In the genomic region with DNA sequence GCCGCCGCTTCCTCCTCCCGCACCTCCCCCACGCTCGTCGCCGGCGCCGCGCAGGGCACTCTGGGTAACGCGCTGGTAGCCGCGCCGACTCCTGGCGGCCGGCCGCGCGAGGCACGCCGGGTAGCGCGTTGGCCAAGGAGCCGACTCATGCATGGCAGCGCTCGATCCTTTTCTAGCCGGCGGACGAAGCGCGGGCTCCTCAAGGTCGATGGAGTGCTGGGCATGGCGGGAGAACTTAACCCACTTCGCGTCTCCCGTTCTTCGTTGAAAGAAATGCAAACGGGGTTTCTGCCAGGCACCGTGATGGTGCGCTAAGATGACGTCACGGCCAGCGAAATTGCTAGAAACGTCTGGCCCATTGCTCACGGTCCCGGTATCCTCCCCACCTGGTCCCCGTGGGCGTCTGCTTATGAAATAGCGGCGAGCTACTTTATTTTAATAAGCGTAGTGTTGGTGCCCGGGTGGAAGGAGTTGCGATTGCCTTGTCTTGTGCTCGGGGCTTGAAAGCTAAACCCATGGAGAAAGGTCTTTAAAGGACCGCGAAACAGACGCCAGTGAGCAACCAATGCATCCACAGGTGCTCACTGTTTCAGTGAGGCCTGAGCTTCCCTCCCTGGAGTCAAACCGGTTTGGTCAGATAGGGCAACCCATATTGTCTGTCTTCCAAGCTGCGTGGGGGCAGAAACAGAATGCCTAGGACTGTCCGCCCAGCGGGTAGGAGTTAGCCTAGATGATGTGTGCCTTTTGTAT, we compare ENCODE assay signal across 8 mouse cellular contexts. TPM values are rescaled to one million over a fixed set of nuclear protein-coding genes. Genes with fewer than 3 reads are reported as not detected.
A peak's percentile ranks its signal among the peaks of the same experiment; 100 is the strongest.
DNase-seq lines count a peak whose midpoint lies in the region; ATAC-seq lines count a peak whose summit lies in the region.

A gene (minus strand): TSS at position 62 of the 750 bp plus-strand sequence.

- no peaks in the 10 kb centered on the region for H3K36me3 ChIP-seq in hindbrain, embryonic 11.5 days (ENCODE audit: control insufficient read depth, insufficient read depth, low read length)

- peak within 1 kb of the TSS; percentile 95 for H3K9ac ChIP-seq in hindbrain, embryonic 11.5 days (ENCODE audit: low read depth, low read length)

- H3K4me2 ChIP-seq in hindbrain, embryonic 11.5 days (replicated peaks; ENCODE audit: low read depth, low read length): peak within 1 kb of the TSS; percentile 62

- no peaks in the 10 kb centered on the region; the same call in none of the 2 replicates for H3K4me1 ChIP-seq in hindbrain, embryonic 11.5 days (replicated peaks; ENCODE audit: control insufficient read depth, insufficient read depth, low read length)

- ATAC-seq in hindbrain, embryonic 11.5 days (ENCODE audit: low FRiP score): peak; percentile 93

- peak within 1 kb of the TSS; percentile 99 for H3K4me3 ChIP-seq in hindbrain, embryonic 11.5 days (ENCODE audit: low read depth, low read length)

- H3K27me3 ChIP-seq in hindbrain, embryonic 11.5 days (ENCODE audit: control insufficient read depth, insufficient read depth, low read length): no peaks in the 10 kb centered on the region

- DNase-seq in Muller cell, postnatal 12 days (ENCODE audit: inconsistent ontology term): peak; percentile 91
- peak; percentile 91 for DNase-seq in cerebellum, adult 9-11 months
- peak; percentile 69 to 89 for DNase-seq in frontal cortex, adult 2 months (ENCODE audit: extremely low spot score in 1 of 2, low spot score in 1 of 2)
- DNase-seq in hindbrain, embryonic 11.5 days (ENCODE audit: low spot score): peak; percentile 93
- DNase-seq in layer of hippocampus, postnatal 10 days (ENCODE audit: low spot score in 2 of 2): peak; percentile 87 to 91
- DNase-seq in lung, postnatal 10 days: peak; percentile 91
- DNase-seq in ovary, postnatal 36 days (ENCODE audit: low spot score): peak; percentile 88
- DNase-seq in thymus, postnatal 25 days: peak; percentile 90

- no peaks in the 10 kb centered on the region for H3K9me3 ChIP-seq in hindbrain, embryonic 11.5 days (ENCODE audit: control insufficient read depth, low read length)

- WGBS in hindbrain, embryonic 11.5 days: 5% methylated on average over 44 of the region's 62 CpGs

- peak within 1 kb of the TSS; percentile 83 for H3K27ac ChIP-seq in hindbrain, embryonic 11.5 days (ENCODE audit: low read depth, low read length)

RNA-seq across cellular contexts. Expression of the gene that starts here (rescaled TPM):
- 106 and 107 TPM in 2 replicates for polyA plus RNA-seq in frontal cortex, adult 2 months (2012; rRNA removed)
- polyA plus RNA-seq in hindbrain, embryonic 11.5 days (2014; fragmentation: Nextera tagmentation; extraction: Ambion mirVana): 124 and 159 TPM in 2 replicates
- total RNA-seq in layer of hippocampus, postnatal 10 days (2021): 100 to 1,000 TPM; 129 to 135 TPM

Comparison
In these comparisons a context has a peak if more than half of its experiments do, and no peak if none do; other contexts are left out.
1. Peak in every context shown above with its lines: DNase-seq, ATAC-seq, H3K4me3 ChIP-seq and H3K27ac ChIP-seq.